Mouse (Mus musculus) cerebellum, adult 11-12 months (tissue): ENCODE results near the gene Capza1.

Experiments
- DNase-seq: peaks from one replicate; pipeline ENCODE4 v3.0.0; 2022

Gene Capza1

DNA sequence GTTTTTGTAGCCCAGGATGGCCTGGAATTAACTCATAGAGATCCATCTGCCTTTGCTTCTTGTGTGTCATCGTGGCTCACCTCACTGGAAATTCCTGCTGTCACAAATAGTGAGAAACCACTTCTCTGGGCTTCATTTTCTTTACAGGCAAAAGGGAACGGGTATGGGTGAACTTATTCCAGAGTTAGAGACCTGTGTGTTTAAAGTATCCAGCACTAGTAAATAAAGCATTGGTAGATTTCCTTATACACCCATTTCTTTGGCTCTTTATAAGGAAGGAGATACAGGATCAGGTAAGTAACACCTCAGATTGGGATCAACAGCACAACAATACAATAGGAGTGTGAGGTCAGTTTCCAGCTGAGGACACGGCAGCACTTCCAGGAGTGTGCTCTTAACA lies 76.2 kb downstream of the Capza1 start, which contains the start of gene Rhoc:
Gene Rhoc, plus strand, starts transcription at position 301 of the 400 bp plus-strand sequence.
- DNase-seq: no peak

DNA sequence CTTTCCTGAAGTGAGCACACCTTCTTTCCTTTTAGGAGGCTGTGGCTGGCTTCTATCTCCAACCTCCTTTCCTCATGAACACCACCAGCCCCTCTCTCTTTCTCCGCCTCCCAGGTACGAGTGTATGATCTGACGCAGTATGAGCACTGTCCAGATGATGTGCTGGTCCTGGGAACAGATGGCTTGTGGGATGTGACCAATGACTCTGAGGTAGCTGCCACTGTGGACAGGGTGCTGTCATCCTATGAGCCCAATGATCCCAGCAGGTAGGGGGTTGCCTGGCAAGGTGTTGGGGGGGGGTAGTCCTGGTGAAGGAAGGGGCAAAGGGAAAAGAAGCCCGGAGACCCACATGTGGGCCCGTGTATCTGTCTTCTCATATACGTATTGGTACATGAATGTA lies 79.0 kb downstream of the Capza1 start:
- DNase-seq: no peak

DNA sequence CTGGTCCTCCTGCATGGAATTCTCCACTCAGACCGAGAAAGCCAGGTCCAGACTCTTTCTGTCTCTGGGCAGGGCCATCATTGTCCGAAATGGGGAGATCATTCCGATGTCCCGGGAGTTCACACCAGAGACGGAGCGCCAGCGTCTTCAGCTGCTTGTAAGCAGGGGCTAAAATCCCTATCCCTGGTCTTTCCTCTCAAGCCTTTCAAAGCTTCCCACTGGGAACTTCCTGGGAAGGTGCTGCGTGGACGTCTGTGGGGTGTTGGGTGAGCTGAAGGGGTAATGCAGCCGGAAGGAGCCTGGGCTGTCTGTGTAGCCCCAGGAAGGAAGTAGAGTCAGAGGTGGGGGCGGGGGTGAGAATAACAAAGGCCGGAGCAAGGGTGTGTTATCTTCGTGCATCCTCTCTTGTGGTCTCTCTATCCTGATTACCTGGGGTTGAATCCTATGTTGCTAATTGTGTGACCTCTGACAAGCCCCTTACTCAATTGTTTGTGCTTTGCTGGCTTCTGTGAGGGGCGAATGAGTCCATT lies 80.3 kb downstream of the Capza1 start:
- DNase-seq: no peak

DNA sequence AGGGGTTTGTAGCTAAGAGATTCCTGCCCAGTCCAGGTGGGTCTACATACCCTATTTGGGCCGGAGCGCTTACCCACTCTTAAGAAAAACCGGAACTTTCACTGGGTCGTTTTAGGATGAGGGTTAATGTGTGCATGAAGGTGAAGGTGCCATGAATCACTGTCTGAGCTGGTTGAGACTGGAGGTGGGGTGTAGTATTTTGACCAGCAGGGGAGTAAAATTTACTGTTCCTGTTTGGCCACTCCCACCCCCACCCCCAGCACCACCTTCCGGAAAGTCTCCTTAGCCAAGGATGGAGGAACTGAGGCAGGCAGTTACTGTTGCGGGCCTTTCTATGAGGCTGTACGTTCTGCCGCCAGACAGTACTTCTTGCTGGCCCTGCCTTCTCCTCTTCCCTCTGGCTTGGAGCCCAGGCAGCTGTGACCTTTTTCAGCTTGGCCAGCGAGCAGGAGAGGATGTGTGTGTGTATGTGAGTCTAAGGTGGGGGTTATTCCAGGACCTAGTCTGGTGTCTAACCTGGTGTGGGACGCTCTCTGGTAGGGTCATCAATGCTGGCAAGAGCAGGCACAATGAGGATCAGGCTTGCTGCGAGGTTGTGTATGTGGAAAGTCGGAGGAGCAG lies 82.1 kb downstream of the Capza1 start:
- no peak for DNase-seq

DNA sequence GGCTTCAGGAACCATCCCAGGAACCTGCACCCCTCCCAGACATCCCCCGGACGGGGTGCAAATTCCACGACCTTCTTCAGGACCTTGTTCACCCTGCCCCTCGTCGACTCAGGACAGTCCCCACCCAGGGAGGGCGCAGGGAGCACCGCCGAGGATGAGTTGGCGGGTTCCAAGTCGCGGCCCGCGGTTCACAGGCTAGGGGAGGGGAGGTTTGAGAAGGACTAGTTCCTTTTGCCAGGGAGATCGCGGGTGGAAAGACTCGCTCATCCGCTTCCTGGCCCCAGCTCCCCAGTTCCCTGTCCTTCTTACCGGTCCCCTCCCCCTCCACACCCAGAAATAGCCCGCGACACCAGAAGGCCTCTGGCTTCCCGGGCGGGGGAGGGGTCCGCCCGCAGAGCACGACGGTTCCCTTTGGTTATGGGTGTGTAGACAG lies 82.8 kb downstream of the Capza1 start, which contains the start of gene Fam19a3:
Gene Fam19a3, minus strand, starts transcription at position 370 of the 433 bp plus-strand sequence.
- no peak for DNase-seq

DNA sequence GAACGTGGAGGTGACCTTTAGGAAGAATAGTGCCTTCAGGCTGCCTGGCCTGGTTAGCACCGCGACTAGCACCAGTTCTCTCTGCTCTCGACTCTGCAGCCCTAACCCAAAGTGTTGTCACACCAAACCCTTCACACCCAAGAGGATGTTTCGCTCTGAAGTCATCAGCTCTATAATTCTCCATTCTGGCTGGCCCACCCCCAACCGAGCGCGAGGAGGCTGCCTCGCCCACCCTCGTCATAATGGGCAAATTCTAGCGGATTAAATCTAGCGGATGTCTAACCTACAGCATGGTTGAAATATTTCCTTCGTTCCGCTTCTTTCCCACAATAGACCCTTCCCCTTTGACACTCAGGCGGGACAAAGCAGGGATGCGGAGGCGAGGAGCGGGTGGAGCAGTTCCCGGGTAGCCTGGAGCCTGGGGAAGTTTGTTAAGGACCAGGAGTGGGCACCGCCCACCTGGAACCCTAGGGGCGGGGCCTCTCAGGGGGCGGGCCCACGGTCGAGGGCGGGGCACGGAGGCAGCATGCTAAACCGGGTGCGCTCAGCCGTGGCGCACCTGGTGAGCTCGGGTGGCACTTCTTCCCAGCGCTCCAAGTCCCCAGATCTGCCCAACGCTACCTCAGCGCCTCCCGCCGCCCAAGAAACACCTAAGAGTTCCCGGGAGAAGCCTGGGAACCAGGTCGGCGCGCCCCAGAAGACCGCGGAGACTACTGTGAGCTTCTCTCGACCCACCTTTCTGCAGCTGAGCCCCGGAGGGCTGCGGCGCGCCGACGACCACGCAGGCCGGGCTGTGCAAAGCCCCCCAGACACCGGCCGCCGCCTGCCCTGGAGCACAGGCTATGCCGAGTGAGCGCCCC lies 83.5 kb downstream of the Capza1 start, which contains the start of gene Ppm1j:
Gene Ppm1j, plus strand, starts transcription at position 496 of the 860 bp plus-strand sequence.
- no peak for DNase-seq

DNA sequence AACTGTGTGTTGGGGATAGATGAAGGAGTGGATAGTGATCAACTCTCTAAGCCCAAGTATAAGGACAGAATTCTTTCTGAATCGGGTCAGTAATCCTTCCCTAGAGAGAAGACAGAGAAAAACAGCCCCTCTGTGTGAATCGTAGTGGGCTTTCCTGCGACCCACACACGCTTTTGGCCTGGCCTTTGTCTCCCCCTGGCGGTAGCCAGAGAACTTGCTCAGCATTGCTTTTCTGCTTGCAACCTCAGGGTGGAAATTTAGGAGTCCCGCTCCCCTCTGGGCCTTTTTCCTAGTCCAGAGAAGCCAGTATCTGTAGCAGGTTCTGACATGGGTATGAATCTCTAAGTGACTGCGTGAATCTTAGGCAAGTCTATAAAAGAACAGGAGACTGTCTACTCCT lies 84.4 kb downstream of the Capza1 start:
- DNase-seq: no peak

DNA sequence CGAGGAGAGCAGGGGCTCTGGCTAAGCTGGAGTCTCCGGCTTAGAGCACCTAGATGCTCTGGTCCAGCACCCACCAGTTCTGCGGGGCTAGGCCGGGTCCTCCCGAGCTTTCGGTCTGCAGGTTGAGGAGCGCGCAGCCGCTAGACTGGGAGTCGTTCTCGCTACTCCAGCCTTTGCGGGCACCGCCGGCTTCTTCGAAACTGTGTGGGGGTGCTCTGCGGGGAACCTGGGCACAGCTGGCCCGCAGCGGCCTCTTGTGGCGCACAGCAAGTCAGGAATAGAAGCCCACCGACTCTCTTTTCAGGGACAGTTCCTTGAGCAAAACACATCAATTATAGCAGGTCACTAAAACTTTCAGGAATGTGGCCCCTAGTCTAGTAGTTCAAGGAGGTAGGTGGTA lies 87.0 kb downstream of the Capza1 start:
- DNase-seq: no peak

DNA sequence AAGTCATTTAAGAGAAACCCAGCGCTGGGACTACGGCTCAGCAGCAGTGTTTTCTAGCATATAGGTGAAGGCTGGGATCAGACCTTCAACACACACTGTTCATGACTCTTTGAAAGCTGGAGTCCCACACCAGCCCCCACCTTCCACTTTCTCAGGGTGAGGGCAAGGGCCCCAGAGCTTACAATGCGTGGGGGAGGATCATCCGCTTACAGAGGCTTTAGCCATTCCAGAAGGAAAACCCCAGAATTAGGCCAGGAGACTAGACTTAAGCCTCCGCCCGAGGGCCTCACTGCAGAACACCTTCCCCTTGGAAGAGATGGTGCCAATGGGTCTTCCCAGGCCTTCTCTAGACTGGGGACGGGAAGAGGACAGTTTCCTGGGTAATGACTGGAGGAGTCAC lies 91.0 kb downstream of the Capza1 start:
- DNase-seq: no peak
